Mouse (Mus musculus) frontal cortex, postnatal 36 days (tissue): Measurements from ENCODE around the gene Ppp1r12b.
A peak's percentile ranks its signal among the peaks of the same experiment; 100 is the strongest.
"Not testable (repeated sequence)": the region's sequence is repeated elsewhere in the genome, so short reads cannot be mapped to it uniquely, and the experiment has no call there.

Source experiments
- DNase-seq, 2 experiments: peaks; one replicate each; pipeline ENCODE4 v3.0.0; 2022; ENCODE audit warnings: low spot score in 2 of 2

Gene Ppp1r12b

DNA sequence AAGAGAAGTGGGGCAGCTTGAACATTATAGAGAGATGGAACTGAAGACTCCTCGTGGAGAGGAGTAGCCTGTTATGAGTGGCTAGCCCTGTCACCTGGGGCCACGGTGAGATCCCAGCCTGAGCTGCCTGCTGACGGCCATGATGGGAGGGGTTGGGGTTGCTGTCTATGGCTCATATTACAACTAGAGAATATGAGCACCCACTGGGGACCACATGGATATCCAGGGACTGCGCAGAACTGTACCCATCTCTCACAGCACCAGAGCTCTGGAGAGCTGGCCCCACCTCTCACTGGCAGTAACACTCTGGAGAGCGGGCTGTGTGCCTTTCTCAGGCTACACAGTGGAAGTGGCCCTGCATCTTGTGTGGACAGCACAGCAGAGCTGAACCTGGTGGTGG lies 104.5 kb downstream of the Ppp1r12b start:
- no peak for DNase-seq

DNA sequence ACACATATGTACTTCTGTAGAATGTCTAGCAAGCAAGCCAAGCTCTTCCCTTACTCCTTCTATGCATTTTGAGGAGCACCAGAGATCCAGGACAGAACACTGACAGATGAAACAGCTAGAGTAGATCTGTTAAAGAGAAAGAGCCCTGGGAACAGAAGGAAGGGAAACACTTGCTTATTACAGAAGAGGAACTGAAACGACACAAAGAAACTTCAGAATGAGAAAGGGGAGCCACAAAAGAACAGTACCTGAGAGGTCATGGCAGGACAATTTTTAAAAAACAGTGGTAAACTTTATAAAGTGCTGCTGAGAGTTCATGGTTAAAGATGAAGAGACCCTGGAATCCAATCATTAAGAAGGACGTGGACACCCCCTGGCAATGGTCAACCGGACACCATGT lies 105.4 kb downstream of the Ppp1r12b start:
- DNase-seq, result no peak

DNA sequence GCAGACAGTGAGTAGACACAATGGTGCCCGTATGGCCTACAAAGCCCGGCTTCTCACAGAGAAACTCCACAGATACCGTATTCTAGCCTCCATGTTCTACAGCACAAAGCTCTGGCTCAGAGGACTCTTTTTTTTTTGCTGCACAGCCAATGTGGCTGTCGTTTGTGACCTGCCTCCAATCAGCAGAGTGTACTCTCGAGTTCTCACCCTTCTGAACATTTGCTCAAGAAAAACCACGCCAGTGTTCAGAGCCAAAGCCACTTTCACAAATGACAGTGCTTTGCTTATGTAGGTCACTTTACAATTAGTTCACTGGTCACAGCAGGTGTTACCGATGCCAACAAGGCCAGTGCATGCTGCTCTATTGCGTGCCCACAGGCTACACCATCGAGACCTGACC lies 107.9 kb downstream of the Ppp1r12b start:
- DNase-seq, result no peak

DNA sequence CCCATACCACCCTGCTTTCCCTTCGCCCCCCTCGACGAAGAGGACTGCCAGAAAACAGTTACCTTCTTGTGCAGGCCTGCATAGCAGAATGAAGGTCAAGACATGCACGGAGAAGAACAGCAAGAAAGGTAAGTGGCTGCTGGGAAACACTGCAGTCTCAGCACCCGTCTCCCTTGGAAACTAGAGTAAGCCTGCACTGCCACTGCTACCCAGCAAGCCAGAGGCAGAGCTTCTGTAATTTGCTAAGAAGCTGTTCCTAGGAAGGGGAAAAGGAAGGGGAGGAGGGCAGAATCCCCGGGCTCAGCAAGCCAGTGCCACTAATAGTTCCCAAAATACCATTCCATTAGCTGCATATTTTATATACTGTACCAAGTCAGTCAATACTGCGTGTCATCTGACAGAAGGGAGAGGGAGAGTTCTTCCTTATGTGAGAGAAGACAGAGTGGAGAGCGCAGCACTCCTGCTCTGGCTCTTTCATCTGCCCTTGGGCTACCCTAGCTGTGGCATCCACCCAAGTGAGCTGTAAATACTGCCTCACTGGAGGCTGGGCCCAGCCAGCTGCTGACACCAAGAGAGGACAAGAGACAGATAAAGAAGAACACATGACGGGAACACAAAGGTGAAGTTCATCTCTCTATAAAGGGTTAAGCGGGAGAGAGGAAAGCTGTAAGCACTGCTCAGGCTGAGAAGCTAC lies 109.3 kb downstream of the Ppp1r12b start:
- DNase-seq, result no peak

DNA sequence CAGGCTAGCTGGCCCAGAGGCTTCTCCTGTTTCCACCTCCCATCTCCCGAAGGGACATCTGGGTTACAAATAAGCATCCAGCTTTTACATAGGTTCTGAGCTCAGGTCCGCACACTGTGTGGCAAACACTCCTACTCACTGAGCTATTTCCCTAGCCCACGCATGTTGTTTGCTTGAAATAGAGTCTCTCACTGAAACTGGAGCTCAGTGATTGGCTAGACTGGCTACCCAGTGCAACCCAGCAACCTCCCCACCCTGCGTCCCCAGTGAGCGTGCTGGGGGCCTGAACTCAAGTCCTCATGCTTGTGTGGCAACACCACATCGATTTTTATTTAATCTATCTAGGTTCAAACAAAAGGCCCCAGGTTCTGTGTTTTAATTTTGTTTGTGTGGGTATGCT lies 112.4 kb downstream of the Ppp1r12b start:
- DNase-seq, result no peak

DNA sequence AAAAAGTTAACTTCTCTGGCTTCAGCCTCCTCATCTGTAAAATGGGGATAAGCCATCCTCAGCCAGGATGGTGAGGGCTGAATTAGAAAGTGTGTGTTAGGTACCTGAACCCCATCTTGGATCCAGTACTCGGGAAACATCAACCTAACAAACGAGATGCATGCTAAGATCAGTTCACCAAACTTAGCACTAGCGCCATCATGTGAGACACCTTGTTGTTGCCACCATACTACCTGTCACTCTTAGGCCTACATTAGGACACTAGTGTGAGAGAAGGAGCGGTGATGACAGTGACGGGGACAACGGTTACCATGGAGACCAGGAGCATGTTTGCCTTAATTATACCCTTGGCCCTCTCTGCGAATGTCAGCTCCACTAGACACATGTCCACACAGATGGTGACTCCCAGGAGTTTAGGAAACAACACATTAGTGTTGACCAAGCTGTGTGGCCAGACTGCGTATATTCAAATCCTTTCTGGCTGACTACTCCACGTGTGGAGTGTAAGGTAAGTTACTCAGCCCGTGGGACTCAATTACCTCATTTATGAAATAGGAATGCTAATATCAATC lies 118.7 kb downstream of the Ppp1r12b start:
- DNase-seq, result no peak

DNA sequence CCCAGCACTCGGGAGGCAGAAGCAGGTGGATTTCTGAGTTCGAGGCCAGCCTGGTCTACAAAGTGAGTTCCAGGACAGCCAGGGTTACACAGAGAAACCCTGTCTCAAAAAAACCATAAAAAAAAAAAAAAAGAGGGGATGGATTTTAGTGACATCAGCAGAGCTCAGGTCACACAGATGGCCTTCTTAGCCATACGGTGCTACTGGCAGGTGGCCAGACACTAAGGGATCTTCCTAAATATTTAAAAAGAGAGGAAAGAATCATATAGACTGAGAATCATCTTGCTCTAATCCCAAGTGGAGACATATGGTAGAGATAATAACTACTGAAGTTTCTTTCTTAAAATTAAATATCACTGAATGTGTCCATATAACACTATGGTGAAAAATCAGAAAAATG lies 124.9 kb downstream of the Ppp1r12b start:
- not testable (repeated sequence) for DNase-seq

DNA sequence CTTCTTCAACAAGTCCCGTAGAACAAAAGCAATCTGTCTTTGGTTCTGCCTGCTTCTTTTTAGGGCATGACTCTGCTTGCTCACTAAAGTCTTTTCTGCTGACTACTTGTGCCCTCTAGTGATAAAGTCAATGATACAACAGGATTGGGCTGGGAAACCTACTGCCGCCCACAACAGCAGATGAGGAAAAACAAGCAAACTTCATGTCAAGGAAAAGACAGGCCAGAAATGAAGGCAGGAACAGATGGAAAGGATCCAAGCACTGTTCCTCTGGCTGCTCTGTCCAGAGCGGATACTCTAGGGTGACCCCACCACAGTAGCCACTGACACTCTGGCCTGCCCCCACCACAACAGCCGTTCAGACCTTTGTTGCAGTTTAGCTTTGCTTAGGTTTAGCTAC lies 126.1 kb downstream of the Ppp1r12b start:
- DNase-seq, result no peak

DNA sequence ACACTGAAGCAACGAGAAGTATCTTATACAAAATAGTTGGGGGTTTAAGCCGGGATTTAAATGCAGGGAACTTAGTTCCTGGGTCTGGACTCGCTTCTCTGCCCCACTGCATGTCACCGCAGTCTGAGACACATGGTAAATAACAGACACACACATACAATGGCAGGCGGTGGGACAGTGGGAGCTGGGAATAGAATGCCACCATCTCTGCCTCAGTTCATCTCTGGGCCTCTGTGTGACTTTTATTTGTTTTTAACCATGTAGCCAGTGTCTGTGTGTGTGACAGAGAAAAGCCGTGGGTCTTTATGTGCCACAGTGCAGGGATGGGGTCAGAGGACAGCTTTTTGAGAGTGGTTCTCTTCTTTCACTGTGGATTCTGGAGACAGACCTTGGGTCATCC lies 130.8 kb downstream of the Ppp1r12b start:
- DNase-seq, result no peak

DNA sequence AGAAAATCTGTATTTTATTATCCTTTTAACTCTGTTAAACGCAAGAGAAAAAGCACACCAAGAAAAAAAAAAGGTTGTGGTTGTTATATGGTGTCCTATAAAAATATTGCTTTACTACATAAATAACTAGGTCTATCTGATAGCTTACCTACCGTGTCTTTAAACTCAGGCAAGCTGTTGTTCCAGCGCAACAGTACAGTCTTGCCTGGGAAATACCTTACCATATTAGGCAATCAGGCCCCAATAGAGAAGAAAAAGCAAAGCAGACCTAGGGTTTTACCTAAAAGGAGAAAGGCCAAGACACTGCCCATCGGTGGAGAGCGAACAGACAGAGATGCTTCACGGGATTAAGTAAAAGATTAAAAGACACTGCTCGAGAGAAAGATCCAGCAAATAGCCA lies 131.9 kb downstream of the Ppp1r12b start:
- no peak for DNase-seq

DNA sequence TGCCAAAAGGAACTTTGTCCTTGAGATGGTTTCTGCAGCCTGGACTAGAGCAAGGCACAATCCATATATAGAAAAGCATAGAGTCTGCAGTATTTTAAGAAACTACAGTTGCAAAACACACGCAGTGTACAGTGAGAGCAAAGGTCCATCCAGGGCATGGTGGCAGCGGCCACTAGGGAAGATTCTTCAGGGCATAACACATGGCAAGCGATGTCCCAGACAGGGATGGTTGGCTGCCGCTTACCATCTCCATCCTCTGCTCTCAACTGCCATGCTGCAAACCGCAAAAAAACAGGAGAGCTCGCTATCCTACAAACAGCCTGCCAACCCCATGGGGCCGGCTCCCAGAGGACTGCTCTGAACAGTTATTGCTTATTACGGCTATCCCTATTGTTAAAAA lies 132.4 kb downstream of the Ppp1r12b start:
- DNase-seq, result no peak

DNA sequence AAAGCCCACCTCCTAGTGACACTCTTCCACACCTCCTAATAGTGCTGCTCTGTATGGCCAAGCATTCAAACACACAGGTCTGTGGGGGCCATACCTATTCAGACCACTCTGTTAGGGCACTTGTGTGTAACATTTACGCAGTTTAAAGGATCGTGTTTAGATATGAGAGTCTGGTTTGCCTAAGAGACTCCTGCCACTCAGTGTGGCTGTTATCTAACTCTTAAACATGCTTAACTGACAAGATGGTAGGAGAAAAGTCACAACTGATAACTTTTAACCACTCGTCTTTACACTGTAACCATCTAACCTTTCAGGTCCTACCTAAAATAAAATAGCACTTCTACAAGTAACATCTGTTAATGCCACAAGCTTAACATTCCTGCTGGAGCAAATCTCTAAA lies 134.9 kb downstream of the Ppp1r12b start:
- no peak for DNase-seq

DNA sequence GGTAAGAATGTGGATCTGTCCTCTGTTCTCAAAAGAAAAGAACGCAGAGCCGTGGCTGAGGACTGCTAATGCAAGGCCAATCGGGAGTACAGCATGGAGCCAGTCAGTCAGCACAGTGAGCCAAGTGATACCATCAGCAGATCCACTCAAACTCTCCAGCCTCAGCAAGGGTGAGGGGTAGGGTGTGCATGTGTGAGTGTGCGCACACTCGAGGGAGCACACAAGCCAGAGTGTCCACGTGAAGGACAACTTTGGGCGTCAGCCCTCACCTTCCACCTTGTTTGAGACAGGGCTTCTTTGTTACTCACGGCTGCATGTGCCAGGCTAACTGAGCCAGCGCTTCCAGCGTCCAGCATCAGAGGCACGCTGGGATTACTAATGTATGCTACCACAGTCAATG lies 136.5 kb downstream of the Ppp1r12b start:
- no peak for DNase-seq

DNA sequence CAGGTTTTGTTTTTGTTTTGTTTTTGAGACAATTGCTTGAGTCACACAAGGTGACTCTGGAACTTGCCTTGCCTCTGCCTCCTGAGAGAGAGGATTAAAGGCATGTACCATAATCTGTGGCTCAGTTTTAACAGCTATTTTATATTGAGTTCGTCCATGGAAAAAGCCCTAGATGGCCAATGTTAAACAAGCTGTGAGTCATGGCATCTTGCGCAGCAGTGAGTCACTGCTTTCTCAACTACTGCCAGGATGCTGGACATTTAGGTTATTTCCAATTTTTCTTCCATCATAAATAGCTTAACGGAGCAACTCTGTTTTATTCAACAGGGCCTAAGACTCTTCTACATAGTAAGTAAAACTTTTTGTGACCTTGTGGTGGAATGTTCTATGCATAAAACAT lies 137.0 kb downstream of the Ppp1r12b start:
- peak in 1 of 2 experiments; percentile 25 for DNase-seq

DNA sequence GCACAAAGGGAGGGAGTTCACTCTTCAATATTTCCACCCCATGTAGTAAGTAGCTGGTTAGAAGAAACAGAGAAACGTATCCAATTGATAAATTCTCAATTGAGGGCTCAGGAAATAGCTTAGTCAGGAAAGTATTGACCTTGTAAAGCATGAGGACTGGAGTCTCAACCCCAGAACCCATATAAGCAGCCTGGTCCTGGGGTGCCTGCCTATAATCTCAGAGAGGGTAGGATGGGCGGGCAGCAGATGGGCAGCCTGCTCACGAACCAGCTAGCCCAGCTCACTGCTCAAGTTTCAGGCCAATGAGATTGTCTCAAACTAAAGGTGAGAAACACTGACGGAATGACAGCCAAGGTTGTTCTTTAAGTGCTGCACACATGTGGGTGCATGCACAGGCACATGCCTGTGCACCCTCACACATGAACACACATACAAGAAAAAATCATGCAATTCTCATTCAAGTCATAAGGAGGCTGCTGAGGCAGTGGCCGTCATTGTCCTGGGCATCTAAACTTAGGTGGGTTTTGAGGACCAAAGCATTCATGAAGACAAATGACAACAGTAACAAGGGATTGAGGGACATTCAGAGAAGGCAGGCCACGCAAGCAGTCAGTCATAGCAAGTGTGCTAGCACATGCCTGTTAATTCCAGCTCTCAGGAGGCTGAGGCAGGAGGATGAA lies 137.7 kb downstream of the Ppp1r12b start:
- no peak for DNase-seq

DNA sequence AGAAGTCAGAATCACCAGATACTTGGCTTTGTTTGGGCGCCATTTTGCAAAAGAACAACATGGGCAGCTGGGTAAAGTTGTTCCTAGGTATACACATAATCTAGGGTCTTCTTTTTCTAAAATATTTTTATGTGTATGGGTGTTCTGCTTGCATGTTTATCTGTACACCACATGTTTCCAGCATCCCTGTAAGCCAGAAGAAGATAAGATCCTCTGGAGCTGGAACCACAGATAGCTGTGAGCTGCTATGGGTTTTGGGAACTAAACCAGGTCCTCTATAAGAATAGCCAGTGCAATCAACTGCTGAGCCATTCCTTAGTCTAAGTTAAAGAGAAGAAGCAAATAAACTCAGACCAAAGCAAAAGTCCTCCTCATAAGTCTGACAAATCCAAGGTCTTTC lies 138.6 kb downstream of the Ppp1r12b start:
- no peak for DNase-seq

DNA sequence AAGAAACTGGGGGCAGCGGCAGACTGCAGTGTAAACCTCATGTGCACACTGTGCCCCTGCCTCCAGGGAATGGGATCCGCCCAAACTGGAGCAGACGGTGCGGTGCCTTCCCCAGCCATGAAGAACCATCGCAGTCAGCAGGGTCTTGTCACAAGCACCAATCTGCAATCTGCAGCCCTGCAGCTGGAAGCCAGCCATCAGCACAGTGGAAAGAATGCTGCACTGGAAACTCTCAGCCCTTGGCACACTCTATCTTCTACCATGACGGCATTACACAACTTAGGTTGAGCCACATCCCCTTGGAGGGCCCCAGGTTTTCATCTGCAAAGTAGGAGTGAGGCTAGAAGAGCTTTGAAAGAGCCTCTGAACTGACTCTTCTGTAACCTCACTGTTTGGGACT lies 139.1 kb downstream of the Ppp1r12b start:
- no peak for DNase-seq

DNA sequence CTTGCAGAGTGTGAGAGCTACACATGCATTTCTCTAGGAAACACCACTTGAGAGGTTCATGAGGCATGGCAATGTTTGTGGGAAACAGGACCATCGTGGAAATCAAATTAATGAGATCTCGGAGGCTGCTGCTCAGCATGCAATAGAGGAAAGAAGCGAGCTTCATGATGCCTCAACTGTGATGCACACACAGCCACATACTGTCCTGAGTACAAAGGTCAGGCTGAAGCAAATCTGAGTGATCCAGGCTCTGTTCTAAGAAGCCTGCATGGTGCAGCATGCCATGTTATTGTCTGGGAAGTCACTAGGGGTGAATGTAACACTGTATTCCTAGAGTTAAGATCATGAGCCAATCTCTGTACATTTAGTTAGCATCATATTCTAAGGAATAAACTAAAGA lies 140.0 kb downstream of the Ppp1r12b start:
- DNase-seq, result no peak

DNA sequence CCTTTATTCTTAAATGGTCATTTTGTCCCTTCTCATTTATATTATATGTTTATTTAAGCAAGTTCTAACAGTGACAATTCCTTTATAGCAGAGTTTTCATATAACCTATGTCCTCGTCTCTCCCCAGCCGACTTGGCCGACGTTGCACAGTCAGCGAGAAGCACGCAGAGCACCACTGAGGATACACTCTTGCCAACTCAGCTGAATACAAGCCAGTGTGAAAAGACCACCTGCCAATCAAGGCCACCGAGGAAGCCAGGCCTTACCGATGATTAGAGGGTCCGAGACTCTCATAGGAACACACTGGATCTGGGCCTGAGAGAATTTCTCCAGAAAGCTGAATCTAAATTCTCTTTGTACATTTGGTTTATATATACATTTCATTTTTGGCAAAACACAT lies 150.3 kb downstream of the Ppp1r12b start:
- no peak for DNase-seq

DNA sequence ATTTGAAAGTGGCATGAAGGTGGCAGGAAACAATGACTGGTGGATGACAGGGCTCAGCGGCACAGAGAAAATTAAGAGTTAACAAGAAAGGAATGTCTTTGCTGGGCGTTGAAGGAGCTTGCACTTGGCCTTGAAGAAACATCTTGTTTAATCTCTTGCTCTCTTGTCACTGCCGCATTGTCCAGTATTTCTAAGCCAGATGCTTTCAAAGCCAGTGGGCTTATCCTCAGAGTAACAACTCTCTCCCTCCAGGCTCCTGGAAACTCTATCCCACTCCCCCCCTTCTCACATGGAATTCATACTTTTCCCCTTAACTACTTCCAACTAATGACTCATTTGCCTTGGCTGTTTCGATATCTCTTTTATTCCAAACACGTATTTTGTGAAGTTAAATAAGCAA lies 151.4 kb downstream of the Ppp1r12b start:
- DNase-seq, result no peak

DNA sequence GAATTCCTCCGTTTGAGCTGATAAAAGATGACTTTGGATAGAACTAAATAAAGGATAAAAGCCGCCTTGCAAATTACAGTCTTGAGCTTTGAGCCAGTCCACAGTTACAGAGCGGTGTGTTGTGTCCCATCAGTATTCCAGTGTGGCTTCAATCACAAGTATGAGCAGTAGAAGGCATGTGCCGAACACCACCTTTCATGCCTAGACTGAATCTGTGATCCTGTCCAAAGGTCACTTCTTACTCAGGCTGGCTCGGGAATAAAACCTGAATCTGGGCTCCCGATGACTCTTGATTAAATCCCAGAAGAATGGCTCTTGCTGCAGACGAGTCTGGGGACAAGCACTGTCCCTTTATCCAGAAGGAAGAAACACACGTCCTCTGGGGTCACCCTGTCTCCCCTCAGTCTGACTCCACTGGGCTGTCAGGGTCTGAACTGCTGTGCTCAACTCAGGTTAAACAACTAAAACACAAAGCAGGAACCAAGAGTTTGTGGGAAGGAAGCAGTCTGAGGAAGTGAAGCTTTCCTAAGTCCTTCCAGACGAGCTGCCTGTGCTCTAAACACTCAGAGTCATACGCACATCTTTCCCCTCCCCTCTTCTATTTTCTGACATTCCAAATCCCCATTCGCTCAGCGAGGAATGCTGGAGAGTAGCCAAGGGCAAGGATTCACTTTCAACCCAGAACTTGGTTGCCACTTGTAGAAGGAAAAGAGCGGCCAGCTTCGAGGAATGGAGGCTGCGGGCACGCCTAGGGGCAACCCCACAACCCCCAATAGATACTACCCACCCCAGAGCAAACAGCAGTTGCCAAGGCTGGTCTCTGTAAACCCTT lies 152.2 kb downstream of the Ppp1r12b start:
- DNase-seq, result no peak

DNA sequence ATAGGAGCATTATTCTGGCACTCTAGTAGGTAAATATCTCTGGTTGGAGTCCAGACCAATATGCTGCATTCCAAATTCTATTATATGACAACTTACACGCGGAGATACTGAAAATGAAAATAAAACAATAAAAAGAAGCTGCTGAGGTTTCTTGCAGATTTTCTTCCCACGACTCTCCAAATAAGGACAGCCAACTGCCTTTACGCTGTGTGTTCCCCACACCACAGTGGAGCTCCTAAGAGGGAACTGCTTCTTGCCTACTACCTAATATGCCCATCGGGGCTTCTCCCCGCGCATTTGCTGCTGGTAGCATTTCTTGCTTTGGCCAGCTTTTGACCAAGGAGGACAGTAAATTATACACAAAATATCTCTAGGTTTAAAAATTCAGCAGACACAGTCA lies 154.0 kb downstream of the Ppp1r12b start:
- DNase-seq, result peak in 1 of 2 experiments; percentile 13

DNA sequence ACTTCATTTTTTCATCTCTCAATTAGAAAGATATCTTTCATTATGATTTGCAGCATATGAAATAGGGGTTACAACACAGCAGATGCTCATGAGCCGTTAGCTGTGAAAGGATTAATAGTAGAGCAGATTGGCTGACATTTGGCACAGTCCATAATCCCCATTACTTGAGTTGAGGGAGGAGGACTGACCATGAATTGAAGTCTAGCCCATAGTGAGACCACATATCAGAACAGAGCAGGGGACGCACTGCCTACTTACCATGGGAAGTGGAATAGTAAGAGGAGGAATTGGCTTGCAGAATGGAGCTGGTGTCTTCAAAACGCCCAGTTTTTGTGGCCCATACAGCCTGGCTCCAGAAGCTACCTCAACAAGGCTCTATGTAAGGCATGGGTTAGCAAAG lies 159.2 kb downstream of the Ppp1r12b start:
- no peak for DNase-seq
